Mouse (Mus musculus) adrenal gland, adult 2 months (tissue): ENCODE measurements around the gene Ccnd3. TPM values are rescaled to one million over a fixed set of nuclear protein-coding genes. Genes with fewer than 3 reads are reported as not detected.
"Not testable (repeated sequence)": the region's sequence is repeated elsewhere in the genome, so short reads cannot be mapped to it uniquely, and the experiment has no call there.

ENCODE experiments used
- DNase-seq: peaks from one replicate; pipeline ENCODE4 v3.0.0; 2021
- polyA plus RNA-seq: library from polyadenylated mRNA; depleted of rRNA; stranded (reverse); fragments of >200 nt; gene quantifications from 2 replicates; pipeline ENCODE4 v1.2.3, GENCODE M21; 2012
- total RNA-seq, 2 experiments: library from RNA; stranded (reverse); gene quantifications; 2 replicates each; pipeline ENCODE4 v1.2.3; 2021

The Ccnd3 gene
- total and polyA plus RNA-seq, 3 experiments: 326 to 1,375 (median 471) TPM

DNA sequence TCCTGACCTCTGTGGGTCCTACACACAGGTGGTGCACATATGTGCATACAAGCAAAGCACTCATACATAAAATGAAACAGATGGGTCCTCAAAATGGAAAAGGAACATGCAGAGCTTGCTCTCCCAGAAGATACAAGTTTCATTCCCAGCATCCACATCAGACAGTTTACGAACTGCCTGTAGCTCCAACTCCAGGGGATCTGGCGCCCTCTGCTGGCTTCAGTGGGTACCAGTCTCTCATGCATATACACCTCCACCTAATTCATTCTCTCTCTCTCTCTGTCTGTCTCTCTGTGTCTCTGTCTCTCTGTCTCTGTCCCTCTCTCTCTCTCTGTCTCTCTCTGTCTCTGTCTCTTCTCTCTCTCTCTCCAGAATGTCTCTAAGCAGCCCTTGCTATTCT is 22.4 kb upstream of the Ccnd3 start:
- DNase-seq: peak; percentile 54

DNA sequence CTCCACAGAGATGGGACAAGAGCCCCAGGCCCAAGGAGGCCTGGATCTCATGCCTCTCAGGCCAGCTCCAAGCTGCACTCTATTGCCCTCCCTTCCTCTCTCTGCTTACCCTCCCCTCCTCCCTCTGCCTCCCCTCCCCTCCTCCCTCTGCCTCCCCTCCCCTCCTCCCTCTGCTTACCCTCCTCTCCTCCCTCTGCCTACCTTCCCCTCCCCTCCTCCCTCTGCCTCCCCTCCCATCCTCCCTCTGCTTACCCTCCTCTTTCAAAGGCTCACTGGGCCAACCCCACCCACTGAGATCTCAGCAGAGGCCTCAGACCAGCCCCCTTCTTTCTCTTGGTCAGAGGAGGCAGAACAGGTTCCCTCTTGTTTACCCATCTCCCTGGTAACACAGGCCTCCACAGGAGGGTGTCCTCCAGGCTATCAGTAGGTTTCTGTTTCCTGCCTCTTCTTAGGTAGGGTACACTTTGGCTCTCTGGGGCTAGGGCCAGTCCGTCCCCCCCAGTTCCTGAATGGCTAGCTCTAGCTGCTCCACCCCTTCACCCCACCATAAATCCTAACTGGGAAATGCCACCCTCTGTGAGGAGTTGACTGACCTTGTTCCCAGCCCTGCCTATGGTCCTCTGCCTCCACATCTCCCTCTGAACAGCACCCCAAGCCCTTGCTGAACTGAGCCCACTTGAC is 20.5 kb upstream of the Ccnd3 start:
- no peak for DNase-seq

DNA sequence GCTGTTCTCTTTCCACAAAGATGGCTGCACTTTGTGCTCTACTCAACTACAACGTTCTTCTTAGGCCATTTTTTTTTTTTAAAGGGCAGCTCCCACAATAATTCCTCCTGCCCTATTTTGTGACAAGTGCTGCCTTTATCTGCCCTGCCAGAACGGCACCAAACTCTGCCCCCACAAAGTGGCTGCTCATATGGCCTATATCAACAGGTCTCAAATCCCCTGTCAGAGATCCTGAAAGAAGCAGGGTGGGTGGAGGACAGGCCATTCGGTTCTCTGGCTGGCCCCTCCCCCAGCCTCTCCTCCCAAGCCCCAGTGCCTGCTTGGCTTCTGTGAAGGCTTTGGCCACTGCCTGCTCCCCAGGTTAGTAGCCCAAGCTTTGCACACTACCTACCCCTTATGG is 19.9 kb upstream of the Ccnd3 start:
- no peak for DNase-seq

DNA sequence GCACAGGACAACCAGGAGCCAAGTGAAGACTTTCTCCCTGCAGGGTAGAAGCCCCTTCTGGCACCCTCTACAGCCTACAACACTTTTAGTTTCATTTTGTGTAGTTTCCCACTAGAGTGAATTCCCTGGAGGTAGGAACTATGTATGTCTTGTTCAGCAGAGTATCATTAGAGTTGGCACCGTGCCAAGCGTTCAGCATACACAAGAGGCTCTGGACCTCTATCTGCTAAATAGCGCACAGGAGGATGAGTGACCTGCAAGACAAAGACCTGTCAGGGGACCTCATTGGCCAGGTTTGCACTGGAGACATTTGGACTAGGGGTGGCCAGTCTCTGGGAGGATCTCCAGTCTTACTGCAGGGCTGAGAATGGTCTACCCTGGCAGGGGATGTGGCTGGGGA is 19.1 kb upstream of the Ccnd3 start:
- DNase-seq: no peak

DNA sequence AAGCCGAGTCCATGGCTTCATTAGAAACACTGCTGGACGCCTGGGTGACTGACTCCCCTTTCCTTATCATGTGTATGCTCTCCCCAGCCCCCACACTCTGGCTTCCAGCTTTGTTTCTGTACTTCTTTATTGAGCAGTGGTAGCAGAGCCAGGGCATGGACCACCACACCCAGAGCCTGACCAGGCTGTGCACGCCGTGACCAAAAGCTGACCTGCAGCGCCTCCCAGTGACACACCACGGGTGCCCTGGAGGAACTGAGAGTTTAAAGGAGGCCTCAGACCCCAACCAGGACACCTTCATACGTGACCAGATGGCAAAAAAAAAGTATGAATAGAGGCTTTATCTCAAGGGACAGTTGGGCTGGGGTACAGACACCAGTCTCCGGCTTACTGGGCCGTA is 14.1 kb upstream of the Ccnd3 start:
- DNase-seq: no peak

DNA sequence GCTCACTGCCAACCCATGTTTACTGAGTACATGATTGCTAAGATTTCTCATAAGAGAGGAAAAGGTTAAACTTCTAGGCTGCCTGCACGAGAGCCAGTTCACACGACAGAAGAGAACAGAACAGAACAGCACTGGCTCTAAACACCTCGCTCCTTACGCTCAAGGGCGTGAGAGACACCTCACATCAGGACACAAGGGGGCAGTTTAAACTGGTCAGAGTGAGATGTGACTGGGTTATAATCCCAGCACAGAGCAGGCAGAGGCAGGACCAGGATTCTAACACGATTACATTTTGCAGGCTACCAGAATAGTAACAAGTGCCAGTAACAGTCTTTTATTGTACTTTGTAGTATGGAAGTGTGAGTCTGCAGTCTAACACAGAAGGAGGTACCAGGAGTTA is 12.1 kb upstream of the Ccnd3 start:
- DNase-seq: no peak

DNA sequence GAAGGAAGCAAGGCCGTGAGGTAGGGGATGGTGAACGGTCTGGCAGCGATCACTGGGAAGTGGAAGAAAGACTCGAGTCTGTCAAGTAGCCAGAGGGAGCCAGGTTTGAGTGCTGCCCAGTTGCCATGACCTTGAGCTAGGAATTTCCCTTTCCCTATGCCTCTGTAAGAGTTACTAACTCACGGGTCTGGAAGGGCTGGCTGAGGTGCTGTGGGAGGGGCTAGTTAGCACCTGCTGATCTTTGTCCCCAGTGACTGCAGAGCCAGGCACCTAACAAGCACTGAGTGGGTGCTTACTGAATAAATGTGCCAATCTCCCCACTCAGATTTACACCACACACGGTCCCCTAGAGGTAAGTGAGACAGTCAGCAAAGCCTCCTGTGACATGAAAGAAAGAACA is 11.2 kb upstream of the Ccnd3 start:
- no peak for DNase-seq

DNA sequence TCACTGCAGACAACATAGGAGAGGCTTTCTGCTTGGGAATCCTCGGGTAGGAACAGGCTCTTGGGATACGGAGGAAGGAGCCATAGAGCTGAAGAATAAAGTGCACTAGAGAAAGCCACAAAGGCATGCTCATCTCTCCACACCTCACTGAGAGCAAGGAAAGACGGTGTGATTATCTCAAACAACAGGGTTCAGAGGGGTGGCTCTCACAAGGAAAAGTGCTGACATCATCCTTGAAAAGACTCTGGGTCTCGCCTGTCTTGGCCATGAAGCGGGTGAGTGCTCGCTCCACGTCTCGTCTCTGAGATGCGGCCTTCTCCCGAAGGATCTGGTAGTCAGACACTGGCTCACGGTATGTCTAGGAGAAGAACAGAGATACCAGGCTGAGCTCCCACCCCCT is 10.7 kb upstream of the Ccnd3 start:
- no peak for DNase-seq

DNA sequence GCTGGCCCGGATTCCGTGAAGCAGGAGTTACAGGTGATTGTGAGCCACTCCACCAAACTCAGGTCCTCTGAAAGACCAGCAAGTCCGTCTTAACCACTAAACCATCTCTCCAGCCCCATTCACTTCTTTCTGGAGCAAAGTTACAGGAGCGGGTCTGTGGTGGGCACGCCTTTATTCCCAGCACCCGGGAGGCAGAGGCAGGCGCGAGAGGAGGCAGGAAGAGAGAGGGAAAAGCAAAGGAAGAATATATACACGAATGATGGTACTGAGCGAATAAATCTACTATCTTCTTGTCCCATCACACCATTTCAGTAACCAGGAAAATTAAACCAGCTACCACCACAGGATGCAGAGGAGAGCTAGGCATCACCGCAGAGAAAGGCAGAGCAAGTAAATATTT is 3.3 kb upstream of the Ccnd3 start:
- DNase-seq: no peak

DNA sequence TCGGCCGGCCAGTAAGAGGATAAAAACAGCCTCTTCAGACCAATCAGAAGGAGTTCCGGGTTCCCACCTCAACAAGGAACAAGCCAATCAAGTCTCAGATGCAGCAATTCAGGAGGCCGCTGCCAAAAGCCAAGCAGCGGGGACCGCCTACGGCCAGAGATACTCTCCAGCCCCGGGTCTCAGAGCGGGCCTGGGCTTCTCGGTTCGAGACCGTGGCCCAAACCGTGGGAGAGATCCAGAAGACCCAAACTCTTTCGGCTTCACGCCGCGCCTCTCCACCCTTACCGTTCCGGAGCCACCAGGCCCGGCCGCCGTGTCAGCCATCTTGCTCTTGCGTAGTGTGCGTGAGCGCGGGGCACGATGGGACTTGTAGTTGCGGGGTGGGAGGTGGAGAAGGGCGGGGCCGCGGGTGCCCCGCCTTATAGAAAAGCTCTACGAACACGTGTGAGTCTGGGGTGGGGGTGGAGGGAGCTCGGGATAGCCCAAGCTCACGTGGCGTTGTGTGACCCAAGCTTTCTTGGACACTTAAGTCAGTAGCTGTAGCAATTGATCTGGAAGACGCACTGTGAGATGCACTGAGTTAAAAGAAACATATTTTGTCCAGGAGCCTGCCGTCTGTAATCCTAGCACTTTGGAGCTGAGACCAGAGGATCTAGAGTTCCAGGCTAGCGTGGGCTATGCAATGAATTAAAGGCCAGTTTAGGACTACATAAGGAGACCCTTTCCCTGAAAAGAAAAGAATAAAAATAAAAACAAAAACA is 2.7 kb upstream of the Ccnd3 start, which contains the start of gene Taf8:
Gene Taf8 (minus strand): TSS at position 347 of the 761 bp plus-strand sequence.
- peak; percentile 97 for DNase-seq

DNA sequence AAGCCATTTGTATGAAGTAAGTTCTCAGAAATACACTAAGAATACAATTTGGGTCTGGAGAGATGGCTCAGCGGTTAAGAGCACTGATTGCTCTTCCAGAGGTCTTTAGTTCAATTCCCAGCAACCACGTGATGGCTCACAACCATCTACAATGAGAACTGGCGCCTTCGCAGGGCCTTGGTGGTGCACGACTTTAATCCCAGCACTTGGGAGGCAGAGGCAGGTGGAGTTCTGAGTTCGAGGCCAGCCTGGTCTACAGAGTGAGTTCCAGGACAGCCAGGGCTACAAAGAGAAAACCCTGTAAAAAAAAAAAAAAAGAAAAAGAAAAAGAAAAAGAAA is 2.2 kb upstream of the Ccnd3 start:
- not testable (repeated sequence) for DNase-seq

DNA sequence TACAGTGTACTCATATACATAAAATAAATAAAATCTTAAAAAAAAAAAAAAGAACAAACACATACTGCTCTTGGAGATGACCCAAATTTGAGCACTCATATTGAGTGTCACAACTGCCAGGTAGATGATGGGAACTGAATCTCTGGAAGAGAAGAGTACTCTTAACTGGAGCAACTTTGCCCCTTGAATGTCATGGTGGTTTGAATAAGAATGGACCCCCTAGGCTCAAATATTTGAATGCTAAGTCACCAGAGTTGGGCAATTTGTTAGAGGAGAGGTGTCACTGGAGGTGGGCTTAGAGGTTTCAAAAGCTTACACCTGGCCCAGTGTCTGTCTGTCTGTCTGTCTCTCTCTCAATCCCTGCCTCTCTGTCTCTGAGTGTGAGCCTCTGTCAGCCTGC is 1.2 kb upstream of the Ccnd3 start:
- DNase-seq: no peak

DNA sequence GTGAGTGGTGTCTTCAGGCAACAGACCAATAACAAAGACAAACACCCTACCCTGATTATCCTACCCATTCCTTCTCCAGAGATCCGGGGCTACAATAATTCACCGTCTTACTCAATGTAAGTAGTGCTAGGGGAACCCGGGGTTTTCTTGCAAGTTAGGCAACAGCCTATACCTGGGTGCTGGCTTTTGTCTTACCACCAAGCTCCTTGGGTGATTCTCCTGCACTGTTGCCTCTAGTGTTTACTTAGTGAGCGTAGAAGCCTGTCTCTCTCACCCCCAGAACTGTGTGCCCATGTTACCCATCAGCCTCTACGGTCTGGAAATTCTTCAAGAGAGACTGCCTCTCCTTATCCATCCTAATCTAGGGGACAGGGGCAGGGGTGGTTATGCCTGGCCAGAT is 623 bp upstream of the Ccnd3 start:
- DNase-seq: no peak

DNA sequence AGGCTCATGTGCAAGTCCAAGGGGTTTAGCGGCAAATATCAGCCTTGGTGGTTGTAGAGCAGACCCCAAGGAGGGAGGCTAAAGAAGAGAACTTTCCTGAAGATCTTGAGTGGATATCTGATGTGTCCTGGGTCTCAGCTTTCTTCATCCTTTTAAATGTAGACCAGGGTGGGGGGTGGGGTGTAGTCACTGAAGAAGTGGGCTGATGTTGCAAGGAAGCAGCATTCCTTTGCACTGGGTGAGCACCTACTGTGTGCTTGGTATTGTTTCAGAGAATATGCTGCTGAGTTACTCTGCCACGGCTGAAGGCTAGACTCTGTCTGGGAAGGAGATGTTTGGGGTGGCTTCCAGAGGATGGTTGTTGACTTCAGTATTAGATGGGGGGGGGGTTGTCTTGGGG is 715 bp downstream of the Ccnd3 start:
- DNase-seq: no peak

DNA sequence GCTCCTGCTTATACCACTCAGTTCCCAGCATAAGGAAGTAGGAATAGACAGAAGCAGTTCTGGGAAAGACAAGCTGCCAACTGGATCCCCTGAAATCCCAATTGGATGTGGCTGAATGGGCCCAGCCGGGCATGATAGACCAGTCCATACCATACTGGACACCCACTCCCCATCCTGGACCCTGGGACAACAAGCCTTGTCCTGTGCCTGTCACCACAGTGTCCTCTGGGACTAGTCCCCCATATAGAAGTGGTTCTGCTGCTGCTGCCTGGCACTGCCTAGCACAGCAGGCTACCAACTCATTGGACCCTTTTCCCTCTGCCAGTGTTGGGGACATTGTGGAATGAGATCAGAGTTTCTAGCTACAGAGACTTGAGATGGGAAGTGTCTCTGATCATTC is 1.2 kb downstream of the Ccnd3 start:
- DNase-seq: no peak

DNA sequence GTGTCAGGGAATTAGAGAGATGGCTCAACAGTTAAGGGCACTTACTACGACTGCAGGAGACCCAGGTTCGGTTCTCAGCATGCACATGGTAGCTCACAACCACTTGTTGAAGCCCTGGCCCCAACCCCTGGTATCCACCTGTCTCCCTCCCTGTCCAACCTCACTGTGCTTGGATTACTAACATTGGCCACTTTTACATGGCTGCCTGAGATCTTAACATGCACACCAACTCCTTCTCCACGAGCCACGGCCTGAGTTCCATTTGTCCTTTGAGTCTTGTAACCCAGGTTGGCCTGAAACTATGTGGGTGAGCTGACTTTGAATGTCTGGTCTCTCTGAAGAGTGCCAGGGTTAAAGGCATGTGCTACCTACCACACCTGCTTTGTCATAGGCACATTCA is 1.8 kb downstream of the Ccnd3 start:
- no peak for DNase-seq

DNA sequence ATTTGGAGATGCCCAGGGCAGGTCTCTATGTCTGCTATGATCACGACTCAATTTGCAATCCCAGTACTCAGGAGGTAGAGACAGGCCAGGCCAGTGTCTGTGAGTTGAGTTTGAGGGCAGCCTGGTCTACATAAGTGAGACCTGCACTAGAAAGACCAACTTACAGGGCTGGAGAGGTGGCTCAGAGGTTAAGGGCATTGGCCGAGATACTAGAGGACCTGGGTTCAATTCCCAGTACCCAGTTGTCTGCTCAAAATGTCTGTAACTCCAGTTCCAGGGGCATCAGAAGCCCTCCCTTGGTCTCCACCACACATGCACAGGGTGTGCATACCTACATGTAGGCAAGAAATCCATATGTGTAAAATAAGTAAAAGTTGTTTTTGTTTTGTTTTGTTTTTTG is 2.7 kb downstream of the Ccnd3 start:
- DNase-seq: no peak

DNA sequence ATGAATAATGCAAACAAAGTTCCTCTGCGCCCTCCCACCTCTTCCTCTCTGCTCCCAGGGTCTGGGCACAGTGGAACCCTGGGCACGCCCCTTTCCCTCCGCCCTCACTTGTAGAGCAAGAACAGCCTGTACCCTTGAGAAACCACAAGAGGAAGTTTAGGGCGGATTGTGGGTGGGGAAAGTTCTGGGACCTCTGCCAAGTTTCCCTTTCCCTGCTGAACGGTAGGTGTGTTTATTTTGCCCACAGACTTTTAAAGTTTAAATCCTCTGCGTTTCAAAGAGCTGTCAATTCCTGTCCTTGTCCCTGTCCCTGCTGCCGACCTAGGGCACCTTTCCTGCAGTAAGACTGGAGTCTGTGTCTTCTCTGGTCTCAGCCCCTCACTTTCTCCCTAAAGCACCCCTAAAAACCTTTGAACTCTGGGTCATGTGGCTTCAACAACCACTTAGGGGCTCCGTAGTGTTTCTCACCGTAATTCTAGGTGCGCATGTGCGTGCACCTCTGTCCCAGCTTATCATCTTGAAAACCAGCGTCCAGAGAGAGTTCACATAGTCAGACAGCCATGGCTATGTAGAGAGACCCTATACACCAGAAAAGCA is 3.3 kb downstream of the Ccnd3 start:
- peak; percentile 95 for DNase-seq

DNA sequence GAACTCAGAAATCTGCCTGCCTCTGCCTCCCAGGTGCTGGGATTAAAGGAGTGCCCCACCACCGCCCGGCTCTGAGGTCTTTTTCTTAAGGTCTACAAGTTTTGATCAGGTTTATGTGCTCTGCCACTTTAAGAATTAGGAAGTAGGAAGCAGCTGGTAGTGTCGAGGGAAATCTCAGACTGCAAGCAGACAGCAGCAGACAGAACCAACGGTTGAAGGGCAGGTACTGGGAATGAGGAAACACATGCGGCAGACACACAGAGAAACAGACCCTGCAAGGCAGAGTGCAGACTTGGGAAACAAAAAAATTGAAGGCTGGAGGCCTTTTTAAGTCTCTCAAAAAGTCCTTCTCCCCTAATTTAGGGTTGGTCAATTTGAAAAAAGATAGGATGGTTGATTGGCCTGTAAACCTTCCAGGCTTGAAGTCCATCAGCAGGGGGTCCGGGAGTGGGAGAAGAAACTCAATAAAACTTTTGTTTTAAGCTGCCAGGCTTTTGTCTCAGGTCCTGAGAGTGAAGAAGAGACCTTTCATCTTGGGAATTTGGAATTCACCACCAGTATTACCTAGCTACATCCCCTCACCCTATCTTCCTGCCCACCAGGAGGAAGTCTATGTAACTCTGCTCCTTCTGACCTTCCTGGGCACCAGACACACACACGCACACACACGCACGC is 4.3 kb downstream of the Ccnd3 start:
- DNase-seq: no peak

DNA sequence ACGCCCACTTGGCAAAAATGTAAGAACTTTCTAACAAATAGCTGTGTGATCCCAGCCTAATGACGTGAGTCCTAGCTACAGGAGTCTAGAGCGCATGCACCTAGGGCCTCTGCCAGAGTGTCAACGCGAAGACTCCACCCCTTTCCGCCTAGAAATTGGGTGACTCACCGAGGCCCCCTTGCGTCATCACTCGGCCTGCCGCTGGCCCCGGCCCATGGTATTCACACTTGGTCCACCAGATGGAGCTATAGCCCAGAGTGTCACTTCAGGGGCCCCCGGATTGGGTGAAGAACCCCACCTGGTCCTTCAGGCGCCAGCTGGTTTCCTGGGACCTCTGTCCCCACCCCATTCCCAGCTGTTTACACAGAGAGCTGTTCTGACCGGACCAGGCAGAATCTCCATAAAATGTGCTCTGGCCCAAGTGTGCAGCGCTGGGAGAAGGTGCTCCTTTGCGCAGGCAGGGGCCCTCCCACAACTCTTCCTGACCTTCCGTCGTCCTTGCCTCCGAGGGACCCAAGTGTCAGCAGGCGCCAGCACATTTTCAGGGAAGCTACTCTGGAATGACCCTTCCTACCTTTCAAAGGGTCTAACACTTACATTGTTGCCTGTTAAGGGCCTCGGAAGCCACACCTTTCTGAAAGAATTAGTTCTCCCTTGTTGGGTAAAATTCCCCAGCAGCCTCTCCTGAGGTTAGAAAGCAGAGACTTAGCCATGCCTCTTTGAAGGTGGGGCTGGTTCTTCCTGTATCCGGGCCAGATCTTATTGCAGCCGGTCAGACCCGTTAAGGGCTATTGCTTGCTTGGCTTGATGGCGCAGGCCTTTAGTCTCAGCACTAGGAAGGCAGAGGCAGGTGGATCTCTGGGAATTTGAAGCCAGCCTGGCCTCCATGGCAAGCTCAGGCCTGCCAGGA is 6.5 kb downstream of the Ccnd3 start:
- peak; percentile 99 for DNase-seq

DNA sequence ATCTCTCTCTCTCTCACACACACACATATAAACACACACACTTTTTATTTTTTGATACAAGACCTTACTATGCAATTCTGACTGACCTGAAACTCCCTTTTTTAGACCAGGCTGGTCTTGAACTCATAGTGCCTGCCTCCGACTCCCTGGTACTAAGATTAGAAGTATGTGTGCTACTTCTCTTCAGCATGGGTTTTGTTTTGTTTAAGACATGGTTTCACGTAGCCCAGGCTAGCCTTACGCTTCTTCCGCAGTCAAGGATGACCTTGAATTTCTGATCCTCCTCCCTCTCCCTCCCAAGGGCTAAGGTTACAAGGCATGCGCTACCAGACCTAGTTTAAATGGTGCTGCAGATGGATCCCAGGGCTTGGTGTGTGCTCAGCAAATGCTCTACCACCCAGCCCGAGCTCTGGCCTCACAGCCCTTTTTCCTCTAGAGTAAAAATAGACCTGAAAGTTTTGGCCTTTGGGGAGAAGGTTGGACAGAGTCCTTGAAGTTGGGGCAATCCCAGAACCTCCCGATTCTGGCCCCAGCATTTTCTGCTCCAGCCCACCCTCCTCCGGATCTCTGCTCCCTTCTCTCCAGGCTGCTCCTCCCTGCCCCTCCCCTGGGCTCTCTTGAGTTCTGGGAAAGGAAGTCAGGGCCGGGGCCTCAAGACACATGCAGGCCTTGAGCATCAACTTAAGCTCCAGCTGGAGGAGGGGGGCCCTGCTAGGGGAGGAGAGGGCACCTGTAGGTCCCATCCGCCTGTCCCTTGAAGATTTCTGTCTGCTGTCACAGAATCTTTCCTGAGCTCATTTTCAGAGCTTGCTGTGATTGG is 8.3 kb downstream of the Ccnd3 start:
- no peak for DNase-seq
